Mouse (Mus musculus) splenic B cell, adult 2 months (primary cell): ENCODE data around the gene Spsb3.

Experiments used
- DNase-seq: peaks from one replicate; pipeline ENCODE4 v3.0.0-alpha.2; 2011; ENCODE audit warnings: low read depth, low spot score
- H3K27me3 ChIP-seq: 2 replicates; pipeline ENCODE4 v1.6.1; 2012; ENCODE audit warnings: mild to moderate bottlenecking, low read length, moderate library complexity, mixed read lengths; ENCODE audit not compliant: control insufficient read depth, poor library complexity, insufficient read depth, severe bottlenecking
- H3K36me3 ChIP-seq: 2 replicates; pipeline ENCODE4 v1.6.1; 2012; ENCODE audit warnings: mild to moderate bottlenecking, low read length, moderate library complexity, mixed read lengths; ENCODE audit not compliant: control insufficient read depth, poor library complexity, insufficient read depth, severe bottlenecking

Gene Spsb3

DNA sequence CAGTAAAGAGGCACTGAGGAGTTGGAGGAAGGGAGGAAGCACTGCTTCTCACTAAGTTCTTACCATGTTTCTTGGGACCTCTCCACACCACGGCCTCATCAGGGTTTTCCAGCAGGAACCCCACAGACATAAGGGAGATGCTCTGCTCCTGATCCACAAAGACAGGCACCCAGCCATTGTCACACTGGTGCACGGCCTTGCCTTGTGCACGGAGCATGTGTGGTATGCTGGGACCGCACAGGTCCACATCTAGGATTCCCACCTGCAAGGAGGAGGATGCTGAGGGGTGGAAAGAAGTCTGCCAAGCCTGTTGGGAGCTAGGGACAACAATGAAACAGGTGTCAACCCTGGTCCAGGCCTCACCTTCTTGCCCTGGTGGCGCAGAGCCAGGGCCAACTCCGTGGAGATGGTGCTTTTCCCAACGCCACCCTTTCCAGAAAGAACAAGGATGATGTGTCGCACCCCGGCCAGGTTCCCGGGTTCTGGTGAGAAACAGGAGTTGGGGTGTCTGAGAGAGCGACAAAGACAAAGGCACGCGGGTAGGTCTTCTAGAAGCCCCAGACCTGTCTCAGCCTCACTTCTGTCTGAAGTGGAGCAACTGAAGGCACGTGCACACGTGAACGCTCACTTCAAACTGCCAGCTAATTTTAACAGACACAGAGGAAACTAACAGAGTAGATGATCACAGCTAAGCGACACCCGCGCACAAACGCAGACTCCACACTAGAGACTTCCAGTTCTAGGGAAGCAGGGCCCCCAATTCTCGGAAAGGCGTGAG is 898 bp upstream of the Spsb3 start:
- DNase-seq: no peak
- H3K36me3 ChIP-seq: peaks cover 9% of the 10 kb centered on the region
- no peaks in the 10 kb centered on the region for H3K27me3 ChIP-seq

GRCm38 (mm10) chr17:24886932-24887271 is 459 bp downstream of the Spsb3 start:
- DNase-seq: peak; percentile 18
- Histone ChIP-seq H3K27me3 (no peaks in the 10 kb centered on the region), H3K36me3 (peaks cover 9% of the 10 kb centered on the region)

DNA sequence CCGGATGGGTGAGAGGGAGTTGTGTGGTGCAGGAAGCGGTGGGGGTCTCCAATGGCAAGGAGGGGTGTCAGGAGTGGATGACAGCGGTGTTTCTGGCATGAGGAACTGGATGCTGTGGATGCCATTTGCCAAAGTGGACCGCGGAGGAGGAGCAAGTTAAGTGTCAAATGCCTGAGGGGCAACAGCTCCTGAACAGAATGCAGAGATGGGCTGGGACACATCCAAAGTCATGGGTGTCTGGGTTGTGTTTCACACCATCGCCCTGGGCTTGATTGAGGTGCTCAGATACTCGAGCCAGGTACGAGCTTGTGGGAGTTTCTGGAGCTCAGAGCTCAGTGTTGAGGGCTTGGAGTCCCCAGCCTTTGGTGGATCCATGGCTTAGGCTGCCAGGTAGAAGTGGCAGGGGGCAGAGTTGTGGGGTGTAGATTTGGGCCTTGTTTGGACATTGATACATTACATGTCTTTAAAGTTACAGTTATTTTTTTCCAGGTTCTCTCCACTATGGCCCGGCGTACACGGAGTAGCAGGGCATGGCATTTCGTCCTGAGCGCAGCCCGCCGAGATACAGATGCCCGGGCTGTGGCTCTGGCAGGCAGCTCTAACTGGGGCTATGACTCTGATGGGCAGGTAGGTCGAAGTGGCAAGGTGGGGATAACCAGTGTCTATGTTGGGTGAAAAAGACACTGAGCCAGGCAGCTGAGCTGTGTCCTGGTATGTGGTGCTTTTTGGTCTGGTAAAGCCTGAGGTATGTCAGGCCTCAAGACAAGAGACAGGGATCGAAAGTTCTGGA is 1.0 kb downstream of the Spsb3 start:
- H3K27me3 ChIP-seq: no peaks in the 10 kb centered on the region
- H3K36me3 ChIP-seq: peaks cover 9% of the 10 kb centered on the region
- DNase-seq: peak; percentile 19

DNA sequence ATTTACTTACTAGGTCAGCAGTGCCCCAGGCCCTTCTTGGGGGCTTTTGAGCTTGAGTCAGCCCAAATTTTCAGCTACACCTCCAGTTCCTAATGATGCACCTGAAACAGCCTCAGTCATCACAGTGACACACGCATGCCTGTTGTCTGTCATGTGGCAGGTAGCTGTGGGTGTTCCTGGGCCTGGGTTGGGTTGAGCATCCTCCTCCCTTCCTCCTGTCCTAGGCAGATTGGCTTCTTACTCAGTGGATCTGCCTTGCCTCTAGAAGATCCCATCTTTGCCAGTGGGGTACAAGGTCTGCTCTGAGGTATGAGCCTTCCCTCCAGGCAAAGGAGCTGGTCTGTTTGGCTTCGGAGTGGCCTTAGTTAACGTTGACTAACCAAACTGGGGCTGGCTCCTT is 2.4 kb downstream of the Spsb3 start:
- Histone ChIP-seq H3K27me3 (no peaks in the 10 kb centered on the region), H3K36me3 (peaks cover 2% of the 10 kb centered on the region)
- DNase-seq: no peak

GRCm38 (mm10) chr17:24890151-24891092 is 4.0 kb downstream of the Spsb3 start:
- DNase-seq: no peak
- no peaks in the 10 kb centered on the region for H3K27me3 ChIP-seq

GRCm38 (mm10) chr17:24891321-24891720 is 4.9 kb downstream of the Spsb3 start:
- H3K36me3 ChIP-seq: peaks cover 2% of the 10 kb centered on the region

More at GRCm38 (mm10) chr17:24890151-24891092, 4.0 kb downstream of the Spsb3 start:
- peaks cover 2% of the 10 kb centered on the region for H3K36me3 ChIP-seq

DNA sequence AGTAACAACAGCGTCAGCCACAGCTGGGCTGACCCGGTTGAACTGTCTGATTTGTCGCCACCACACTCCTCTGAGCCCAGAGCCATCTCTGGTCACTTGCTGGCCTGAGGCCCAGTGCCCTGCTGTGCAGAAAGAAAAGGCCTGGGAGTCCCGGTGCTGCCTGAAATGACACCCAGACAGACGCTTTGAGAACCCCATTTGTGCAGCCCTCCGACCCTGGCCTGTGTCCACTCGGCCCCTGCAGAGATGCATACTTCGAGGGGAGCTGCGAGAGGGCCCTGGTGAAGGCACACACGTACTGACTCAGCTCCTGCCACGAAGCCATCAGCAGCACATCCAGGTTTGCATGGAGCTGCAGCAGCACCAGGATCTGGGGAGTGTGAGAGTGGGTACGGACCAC is 6.3 kb downstream of the Spsb3 start:
- DNase-seq: no peak
- Histone ChIP-seq H3K36me3 (peaks cover 2% of the 10 kb centered on the region), H3K27me3 (no peaks in the 10 kb centered on the region)

More at GRCm38 (mm10) chr17:24891321-24891720, 4.9 kb downstream of the Spsb3 start:
- no peaks in the 10 kb centered on the region for H3K27me3 ChIP-seq
- DNase-seq: no peak

DNA sequence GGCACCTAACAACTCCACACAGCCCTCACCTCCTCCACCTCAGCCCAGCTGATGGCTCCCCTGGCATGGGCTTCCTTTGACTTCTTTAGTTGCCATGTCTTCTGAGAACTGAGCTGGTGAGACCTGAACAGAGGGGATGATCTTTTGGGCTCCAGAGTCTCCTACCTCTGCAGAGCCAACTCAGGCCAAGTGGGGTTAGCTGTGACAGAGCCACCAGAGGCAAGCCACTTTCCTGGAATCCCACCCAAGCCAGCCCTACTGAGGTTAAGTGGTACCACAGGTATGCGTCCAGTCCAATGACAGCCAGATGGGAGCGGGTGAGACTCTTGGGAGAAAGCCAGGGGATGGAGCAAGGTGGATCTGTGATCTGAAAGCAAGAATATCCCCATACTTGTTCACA is 6.8 kb downstream of the Spsb3 start:
- H3K36me3 ChIP-seq: peaks cover 2% of the 10 kb centered on the region
- DNase-seq: no peak
- H3K27me3 ChIP-seq: no peaks in the 10 kb centered on the region

- DNase-seq: no peak
- Histone ChIP-seq H3K36me3 (peaks cover 2% of the 10 kb centered on the region), H3K27me3 (no peaks in the 10 kb centered on the region)
Measured at GRCm38 (mm10) chr17:24894061-24894994, 7.9 kb downstream of the Spsb3 start.

DNA sequence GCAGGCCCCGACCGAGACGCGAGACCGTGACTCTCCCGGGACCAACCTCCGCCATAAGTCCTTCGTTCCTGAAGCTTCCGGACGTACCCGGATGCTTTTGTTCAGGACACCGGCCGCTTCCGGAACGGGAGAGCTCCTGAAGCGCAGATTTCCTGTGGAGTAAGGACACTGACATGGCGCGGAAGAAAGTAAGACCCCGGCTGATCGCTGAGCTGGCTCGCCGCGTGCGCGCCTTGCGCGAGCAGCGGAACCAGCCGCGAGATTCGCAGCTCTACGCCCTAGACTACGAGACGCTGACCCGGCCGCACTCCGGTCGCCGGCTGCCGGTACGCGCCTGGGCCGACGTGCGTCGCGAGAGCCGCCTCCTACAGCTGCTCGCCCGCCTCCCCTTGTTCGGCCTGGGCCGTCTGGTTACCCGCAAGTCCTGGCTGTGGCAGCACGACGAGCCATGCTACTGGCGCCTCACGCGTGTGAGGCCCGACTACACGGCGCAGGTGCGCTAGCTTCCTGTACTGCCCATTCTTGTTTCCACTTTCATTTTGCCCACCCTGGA is 8.6 kb downstream of the Spsb3 start, which contains the start of the genes Eme2 and Mrps34:
Gene Eme2, minus strand, starts transcription at position 93 of the 553 bp plus-strand sequence.
Gene Mrps34, plus strand, starts transcription at position 122 of the 553 bp plus-strand sequence.
- DNase-seq: peak; percentile 70
- H3K27me3 ChIP-seq: no peaks in the 10 kb centered on the region

GRCm38 (mm10) chr17:24895571-24896240 is 9.3 kb downstream of the Spsb3 start:
- no peaks in the 10 kb centered on the region for H3K27me3 ChIP-seq
- no peak for DNase-seq
- H3K36me3 ChIP-seq: peaks cover 2% of the 10 kb centered on the region

More for the DNA sequence above, 8.6 kb downstream of the Spsb3 start, which contains the start of the genes Eme2 and Mrps34:
- H3K36me3 ChIP-seq: peaks cover 2% of the 10 kb centered on the region

GRCm38 (mm10) chr17:24896241-24896992 is 10.0 kb downstream of the Spsb3 start, which contains the start of gene Nme3:
TSS of gene Nme3 (plus strand) at chr17:24896500.
- Histone ChIP-seq H3K36me3 (peaks cover 2% of the 10 kb centered on the region; the same call in 1 of the 2 replicates), H3K27me3 (no peaks in the 10 kb centered on the region)
- DNase-seq: peak; percentile 69
